Mouse (Mus musculus) cerebral cortex, adult 2 months (tissue): ENCODE results near the gene Xirp1.

Experiments used
- WGBS: fragments of 180-500 bp; shearing (Covaris S2); methylation state at CpG from one replicate; pipeline ENCODE4 v1.1.7; 2018; 5-methylcytosine and 5-hydroxymethylcytosine counted together

Xirp1 gene

DNA sequence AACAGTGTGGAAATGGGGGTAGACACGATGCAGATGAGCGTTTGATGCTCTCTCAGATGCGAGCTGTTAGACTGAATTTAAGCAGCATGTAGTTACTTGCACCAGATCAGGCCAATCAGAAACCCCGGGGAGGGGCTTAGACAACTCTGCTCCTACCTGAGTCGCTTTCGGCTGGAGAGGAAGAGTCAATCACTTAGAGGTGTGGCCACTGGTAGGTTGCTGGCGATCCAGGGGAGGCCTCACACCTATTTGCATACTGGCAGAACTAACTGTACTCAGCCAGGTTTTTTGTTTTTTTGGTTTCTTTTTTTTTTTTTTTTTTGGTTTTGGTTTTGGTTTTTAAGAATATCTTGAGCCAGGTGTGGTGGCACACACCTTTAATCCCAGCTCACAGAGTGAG lies 35.1 kb downstream of the Xirp1 start:
- WGBS = 77% methylated on average over 7 of the region's 7 CpGs

- WGBS = 86% methylated on average over 10 of the region's 10 CpGs
Observed at GRCm38 (mm10) chr9:119985881-119986574, 37.4 kb downstream of the Xirp1 start.

- 38% methylated on average over 14 of the region's 14 CpGs for WGBS
Observed at GRCm38 (mm10) chr9:119984536-119985011, 38.8 kb downstream of the Xirp1 start, which contains the start of gene Csrnp1. Gene Csrnp1, minus strand, starts transcription at chr9:119984658.

DNA sequence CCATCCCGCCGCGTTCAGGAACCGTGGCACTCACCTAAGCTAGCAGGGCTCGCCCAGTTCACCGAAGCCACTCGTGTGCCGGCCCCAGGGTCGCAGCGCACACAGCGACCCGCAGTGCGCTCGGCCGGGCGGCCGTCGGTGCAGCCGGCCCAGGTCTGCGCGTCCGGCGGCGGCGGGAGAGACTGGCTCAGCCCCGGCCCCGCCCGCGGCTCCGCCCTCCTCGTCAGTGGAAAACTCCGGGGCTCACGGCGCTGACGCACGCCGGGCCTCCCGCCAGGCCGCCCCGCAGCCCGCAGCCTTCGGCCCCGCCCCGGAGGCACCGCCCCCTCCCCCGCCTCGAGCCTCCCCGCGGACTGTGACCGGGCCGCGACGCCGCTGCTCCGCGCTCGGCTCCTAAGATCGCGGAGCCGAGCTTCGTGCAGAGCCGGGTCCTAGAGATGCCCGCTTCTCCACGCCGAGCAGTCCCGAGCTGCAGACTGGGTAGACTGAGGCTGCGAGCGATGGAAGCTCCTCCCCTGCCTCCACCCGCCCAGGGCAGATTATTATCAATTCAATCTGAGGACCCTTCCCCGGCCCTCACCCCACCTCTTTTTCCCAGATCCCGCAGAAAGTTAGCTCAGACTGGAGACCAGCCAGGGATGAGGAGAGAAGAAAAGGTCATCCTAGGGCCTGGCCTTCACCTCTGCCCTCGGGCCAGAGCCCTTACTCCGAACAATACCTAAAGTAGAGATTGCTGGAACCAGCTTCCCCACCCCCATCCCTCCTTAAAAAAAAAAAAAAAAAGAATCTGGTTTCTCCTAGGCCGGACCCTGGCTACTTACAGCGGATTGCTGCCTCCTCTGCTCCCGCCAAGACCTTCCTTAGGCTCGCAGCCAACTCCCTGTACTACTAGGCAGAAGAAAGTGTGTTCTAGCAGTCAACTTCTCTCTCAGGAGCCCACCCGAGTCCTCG lies 39.5 kb downstream of the Xirp1 start:
- WGBS = 3% methylated on average over 65 of the region's 79 CpGs

DNA sequence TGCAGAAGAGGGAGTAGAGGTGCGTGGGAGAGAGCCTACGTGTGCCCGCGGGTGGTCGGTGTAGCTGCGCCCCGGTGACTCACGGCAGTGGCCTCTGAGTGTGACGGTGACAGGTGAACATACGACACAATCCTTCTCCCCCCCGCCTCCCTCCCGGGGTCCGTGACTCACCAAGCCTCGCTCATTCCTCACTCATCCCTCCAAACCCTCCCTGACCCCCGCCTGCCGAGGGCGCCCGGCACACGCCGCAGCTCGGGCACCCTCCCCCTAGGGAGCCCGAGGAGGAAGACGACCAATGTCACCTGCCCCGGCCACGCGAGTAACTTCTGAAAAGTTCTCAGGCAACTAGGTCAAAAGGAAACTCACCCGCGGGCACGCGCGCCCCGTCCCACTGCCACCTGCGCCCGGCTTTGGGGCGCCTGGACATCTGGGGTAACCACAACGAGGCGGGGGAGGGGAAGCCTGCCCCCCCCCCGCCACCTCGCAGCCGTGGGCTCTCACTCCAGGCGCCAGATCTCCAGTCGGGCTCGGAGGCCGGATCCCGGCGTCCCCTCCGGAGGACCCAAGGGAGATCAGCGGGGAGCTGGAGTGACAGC lies 40.3 kb downstream of the Xirp1 start:
- under 1% methylated on average over 48 of the region's 48 CpGs for WGBS

DNA sequence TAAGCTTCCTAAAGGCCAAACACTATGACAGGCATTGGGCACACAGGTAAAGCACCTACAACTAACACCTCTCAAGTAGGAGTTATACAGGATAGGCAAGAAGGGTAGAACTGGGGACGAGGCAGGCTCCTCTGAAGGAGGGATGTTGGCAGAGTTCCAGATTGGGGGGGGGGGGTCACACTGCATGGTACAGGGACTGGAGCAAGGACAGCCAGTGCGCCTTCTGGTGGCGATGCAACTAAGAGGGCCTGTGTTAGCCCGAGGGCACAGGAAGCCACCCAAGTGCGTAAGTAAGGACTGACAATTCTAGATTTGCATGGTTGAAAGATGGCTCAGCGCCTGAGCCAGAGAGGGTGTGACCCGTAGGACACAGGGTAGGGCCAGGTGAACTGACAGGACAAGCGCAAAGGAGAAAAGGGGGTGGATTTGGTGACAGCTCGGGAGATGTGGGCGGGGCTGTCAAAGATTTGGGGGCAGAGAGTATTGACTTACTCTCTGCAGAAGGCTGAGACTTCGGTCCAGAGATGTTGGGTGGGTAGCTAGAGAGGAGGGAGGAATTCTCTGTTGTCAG lies 41.1 kb downstream of the Xirp1 start:
- WGBS = 4% methylated on average over 11 of the region's 11 CpGs

GRCm38 (mm10) chr9:119981183-119982179 lies 41.9 kb downstream of the Xirp1 start:
- 3% methylated on average over 16 of the region's 16 CpGs for WGBS

GRCm38 (mm10) chr9:119980770-119981182 lies 42.6 kb downstream of the Xirp1 start:
- 7% methylated on average over 4 of the region's 4 CpGs for WGBS

DNA sequence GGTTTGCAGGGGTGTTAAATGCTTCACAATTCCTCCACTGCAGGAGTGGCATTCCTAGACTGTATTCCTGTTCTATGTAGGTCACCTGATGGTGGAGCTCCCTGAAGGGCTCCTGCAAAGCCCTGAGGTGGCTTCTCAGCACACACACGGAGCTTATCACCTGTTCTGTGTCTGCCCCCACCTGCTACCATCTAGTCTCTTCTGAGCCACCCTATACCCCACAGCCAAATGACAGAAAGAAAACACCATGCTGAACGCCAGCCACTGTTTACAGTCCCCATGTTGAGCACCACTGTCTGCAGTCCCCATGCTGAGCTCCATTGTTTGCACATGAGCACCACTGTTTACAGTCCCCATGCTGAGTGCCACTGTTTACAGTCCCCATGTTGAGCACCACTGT lies 43.6 kb downstream of the Xirp1 start:
- WGBS = 40% methylated on average over 2 of the region's 2 CpGs

GRCm38 (mm10) chr9:119978811-119979441 lies 44.5 kb downstream of the Xirp1 start:
- WGBS = 58% methylated on average over 6 of the region's 6 CpGs

- WGBS = 52% methylated on average over 9 of the region's 9 CpGs
Observed at GRCm38 (mm10) chr9:119978151-119978810, 45.1 kb downstream of the Xirp1 start.

GRCm38 (mm10) chr9:119977557-119978060 lies 45.8 kb downstream of the Xirp1 start:
- 23% methylated on average over 5 of the region's 5 CpGs for WGBS

- 48% methylated on average over 17 of the region's 17 CpGs for WGBS
Observed at GRCm38 (mm10) chr9:119976704-119977556, 46.5 kb downstream of the Xirp1 start.

- WGBS = 97% methylated on average over 4 of the region's 4 CpGs
Observed at GRCm38 (mm10) chr9:119975286-119975685, 48.1 kb downstream of the Xirp1 start.

- WGBS = 80% methylated on average over 5 of the region's 5 CpGs
Observed at GRCm38 (mm10) chr9:119974609-119975008, 48.8 kb downstream of the Xirp1 start.

DNA sequence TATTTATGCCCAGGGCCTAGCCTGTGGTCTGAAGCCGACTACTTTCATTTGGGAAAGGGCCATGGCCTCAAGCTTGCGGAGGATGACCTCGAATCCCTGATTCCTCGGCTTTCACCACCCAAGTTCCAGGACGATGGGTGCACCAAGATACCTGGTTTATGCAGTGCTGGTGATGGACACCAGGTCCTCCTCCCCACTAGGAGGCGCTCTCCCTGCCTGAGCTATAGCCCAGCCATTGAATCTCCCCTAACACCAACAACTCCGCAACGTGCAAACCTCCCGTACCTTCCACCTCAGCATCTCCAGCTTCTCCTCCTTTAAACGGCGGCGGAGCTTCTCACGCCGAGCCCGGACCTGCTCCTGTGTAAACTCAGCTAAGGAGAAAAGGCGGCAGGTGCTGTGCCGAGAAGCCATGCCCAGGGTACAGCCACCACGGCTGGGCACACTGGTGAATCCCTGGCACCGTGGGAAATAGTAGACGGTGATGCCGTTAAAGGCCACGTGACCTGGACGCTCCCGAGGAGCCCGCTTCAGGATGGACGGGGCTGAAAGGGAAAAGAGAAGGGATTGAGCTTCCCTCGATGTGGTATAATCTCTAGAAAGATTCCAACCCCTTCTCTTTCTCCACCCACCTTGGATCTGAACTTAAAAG lies 49.4 kb downstream of the Xirp1 start:
- WGBS = 93% methylated on average over 27 of the region's 27 CpGs

DNA sequence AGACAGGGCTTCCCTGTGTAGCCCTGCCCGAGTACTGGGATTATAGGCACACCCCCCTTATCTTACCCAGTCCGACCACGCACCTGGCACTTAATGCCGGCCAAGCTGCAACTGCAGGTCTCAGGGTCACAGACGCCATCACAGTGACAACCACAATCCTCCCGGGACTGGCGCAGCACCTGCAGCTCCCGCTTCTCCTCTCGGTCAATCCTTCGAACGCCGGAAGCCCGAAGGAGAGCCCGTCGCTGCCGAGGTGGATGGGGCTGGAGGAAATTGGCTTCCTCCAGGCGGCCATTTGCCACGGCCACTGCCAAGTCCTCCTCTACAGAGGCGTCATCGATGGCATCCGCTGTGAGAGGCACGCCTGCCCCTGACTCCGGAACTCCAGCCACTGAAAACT lies 50.1 kb downstream of the Xirp1 start:
- 91% methylated on average over 23 of the region's 23 CpGs for WGBS

DNA sequence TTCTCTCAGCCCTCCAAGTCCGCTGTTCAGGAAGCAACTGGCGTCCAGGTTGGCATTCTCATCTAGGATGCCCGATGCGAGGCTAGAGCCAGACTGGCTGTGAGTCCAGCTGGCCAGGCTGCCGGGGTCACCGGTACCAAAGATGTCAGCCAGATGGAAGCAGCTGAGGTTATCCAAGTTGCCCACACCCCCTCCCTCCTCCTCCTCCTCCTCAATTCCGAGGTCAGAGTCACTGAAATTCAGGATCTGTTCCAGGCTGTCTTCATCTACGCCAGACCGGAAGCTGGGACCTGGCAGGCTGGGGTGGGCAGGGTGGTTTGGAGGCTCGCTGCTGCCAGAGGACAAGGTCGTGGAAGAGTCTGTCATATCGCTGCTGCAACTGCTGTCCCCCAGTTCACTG lies 50.8 kb downstream of the Xirp1 start:
- WGBS = 63% methylated on average over 12 of the region's 12 CpGs
